Mouse (Mus musculus) heart, adult 2 months (tissue): Measurements from ENCODE around the gene Nsmce1.

Experiments
- CTCF ChIP-seq: fragments of 200-600 bp; IDR thresholded peaks from 2 replicates; pipeline ENCODE4 v1.8.1; 2022; ENCODE audit warnings: antibody characterized with exemption, mild to moderate bottlenecking, moderate library complexity
- POLR2A ChIP-seq: fragments of 200-500 bp; IDR thresholded peaks from 2 replicates; pipeline ENCODE4 v1.6.1; 2011; ENCODE audit warnings: mild to moderate bottlenecking, low read depth, low read length, control low read depth; ENCODE audit not compliant: insufficient read depth

DNA sequence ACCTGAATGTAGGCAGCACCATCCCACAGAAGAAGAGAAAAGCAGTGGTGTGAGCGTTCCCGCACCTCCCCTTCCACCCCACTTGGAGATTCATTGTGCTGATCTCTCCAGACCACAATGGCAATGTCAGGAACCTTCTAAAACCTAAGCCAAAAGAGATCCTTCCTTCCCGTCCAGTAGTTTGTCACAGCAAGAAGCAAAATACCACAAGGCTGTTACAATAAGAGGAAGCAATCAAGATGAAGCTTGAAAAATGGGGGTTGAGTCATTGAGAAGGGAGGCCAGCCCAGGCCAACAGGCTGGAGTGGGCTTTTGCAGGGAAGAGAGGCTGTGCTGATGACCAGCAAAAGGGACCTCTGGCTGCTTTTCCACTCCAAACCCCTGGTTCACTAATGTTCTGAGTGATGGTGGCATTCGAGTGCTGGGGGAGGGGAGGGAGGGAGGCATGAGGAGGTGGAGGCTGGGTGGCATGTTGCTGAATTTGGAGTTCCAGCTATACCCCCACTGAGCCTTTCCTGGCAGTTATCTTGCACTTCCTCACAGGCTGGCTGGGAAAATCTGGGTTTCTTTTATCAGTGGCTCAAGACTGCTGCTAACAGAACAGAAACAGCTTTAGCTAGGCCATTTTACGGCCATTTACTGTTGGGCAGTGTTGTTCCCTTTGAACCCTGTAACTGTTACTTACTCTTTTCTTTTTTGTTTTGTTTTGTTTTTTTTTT lies 12.1 kb upstream of the Nsmce1 start:
- no peak for TF ChIP-seq CTCF
- TF ChIP-seq POLR2A, result no peak
